Mouse (Mus musculus): ENCODE measurements around the gene Jakmip3. TPM values are rescaled to one million over a fixed set of nuclear protein-coding genes. Genes with fewer than 3 reads are reported as not detected.
A peak's percentile ranks its signal among the peaks of the same experiment; 100 is the strongest.

The Jakmip3 gene
- polyA plus RNA-seq, 1 experiment from 2014 or later, result 5.1 TPM

GRCm38 (mm10) chr7:138919156-138919944 lies 21.2 kb upstream of the Jakmip3 start:
- H3K9ac ChIP-seq, result peak overlapping the region; percentile 43
- peak overlapping the region; percentile 28 for H3K4me3 ChIP-seq
- no peak overlapping the region; the same call in 1 of the 2 replicates for H3K27ac ChIP-seq
- no peaks in the 10 kb centered on the region for H3K36me3 ChIP-seq
- H3K9me3 ChIP-seq, result no peaks in the 10 kb centered on the region
- peaks cover 9% of the 10 kb centered on the region for H3K4me1 ChIP-seq (replicated peaks)
- peak; percentile 54; the same call in 1 of the 2 replicates for ATAC-seq (ENCODE audit: low FRiP score)
- peak overlapping the region; percentile 55 for H3K4me2 ChIP-seq
- H3K27me3 ChIP-seq, result no peaks in the 10 kb centered on the region
- WGBS, result 5% methylated on average over 26 of the region's 26 CpGs

- 97% methylated on average over 8 of the region's 8 CpGs for WGBS
- no peak for ATAC-seq (ENCODE audit: low FRiP score)
- no peaks in the 10 kb centered on the region for H3K36me3 ChIP-seq
- H3K27me3 ChIP-seq, result no peaks in the 10 kb centered on the region
- H3K4me2 ChIP-seq, result no peak overlapping the region
- H3K4me3 ChIP-seq, result no peak overlapping the region
- no peak overlapping the region for H3K9ac ChIP-seq
- H3K9me3 ChIP-seq, result no peaks in the 10 kb centered on the region
- H3K4me1 ChIP-seq (replicated peaks), result peaks cover 9% of the 10 kb centered on the region
- H3K27ac ChIP-seq, result no peak overlapping the region
These were observed 18.9 kb upstream of the Jakmip3 start for GRCm38 (mm10) chr7:138921611-138922010.

- no peaks in the 10 kb centered on the region for H3K27me3 ChIP-seq
- no peaks in the 10 kb centered on the region for H3K36me3 ChIP-seq
- 11% methylated on average over 3 of the region's 3 CpGs for WGBS
- no peak overlapping the region for H3K27ac ChIP-seq
- no peak overlapping the region for H3K9ac ChIP-seq
- no peak for ATAC-seq (ENCODE audit: low FRiP score)
- peaks cover 9% of the 10 kb centered on the region for H3K4me1 ChIP-seq (replicated peaks)
- H3K4me2 ChIP-seq, result no peak overlapping the region
- H3K4me3 ChIP-seq, result no peak overlapping the region
- no peaks in the 10 kb centered on the region for H3K9me3 ChIP-seq
These were observed 16.6 kb upstream of the Jakmip3 start for GRCm38 (mm10) chr7:138923756-138924425.

- Histone ChIP-seq H3K4me1 (replicated peaks) (no peaks in the 10 kb centered on the region), H3K4me3 (no peak overlapping the region), H3K4me2 (no peak overlapping the region), H3K36me3 (no peaks in the 10 kb centered on the region), H3K9me3 (no peaks in the 10 kb centered on the region), H3K27me3 (no peaks in the 10 kb centered on the region), H3K9ac (no peak overlapping the region), H3K27ac (no peak overlapping the region)
- no peak for ATAC-seq (ENCODE audit: low FRiP score)
- 91% methylated on average over 4 of the region's 4 CpGs for WGBS
These were observed 12.1 kb upstream of the Jakmip3 start for GRCm38 (mm10) chr7:138928456-138928855.

- Histone ChIP-seq H3K4me2 (no peak overlapping the region), H3K27me3 (peaks cover 30% of the 10 kb centered on the region), H3K27ac (no peak overlapping the region), H3K9ac (no peak overlapping the region), H3K4me1 (replicated peaks) (no peaks in the 10 kb centered on the region), H3K4me3 (no peak overlapping the region), H3K36me3 (no peaks in the 10 kb centered on the region), H3K9me3 (no peaks in the 10 kb centered on the region)
- ATAC-seq (ENCODE audit: low FRiP score), result no peak
- WGBS, result 92% methylated on average over 3 of the region's 3 CpGs
These were observed 6.0 kb upstream of the Jakmip3 start for GRCm38 (mm10) chr7:138934523-138934922.

GRCm38 (mm10) chr7:138938991-138939390 lies 1.5 kb upstream of the Jakmip3 start:
- H3K36me3 ChIP-seq, result no peaks in the 10 kb centered on the region
- H3K4me1 ChIP-seq (replicated peaks), result peaks cover 18% of the 10 kb centered on the region
- 72% methylated on average over 7 of the region's 7 CpGs for WGBS
- H3K9me3 ChIP-seq, result no peaks in the 10 kb centered on the region
- H3K4me3 ChIP-seq, result no peak overlapping the region
- H3K4me2 ChIP-seq, result no peak overlapping the region
- no peak for ATAC-seq (ENCODE audit: low FRiP score)
- H3K27me3 ChIP-seq, result peaks cover 75% of the 10 kb centered on the region
- no peak overlapping the region for H3K9ac ChIP-seq
- no peak overlapping the region for H3K27ac ChIP-seq

GRCm38 (mm10) chr7:138940256-138940611 lies 296 bp upstream of the Jakmip3 start:
- peaks cover 18% of the 10 kb centered on the region for H3K4me1 ChIP-seq (replicated peaks)
- peak overlapping the region; percentile 78 for H3K9ac ChIP-seq
- H3K9me3 ChIP-seq, result no peaks in the 10 kb centered on the region
- peak overlapping the region; percentile 55; the same call in 1 of the 2 replicates for H3K27ac ChIP-seq
- peak overlapping the region; percentile 57 for H3K4me3 ChIP-seq
- 2% methylated on average over 17 of the region's 17 CpGs for WGBS
- H3K36me3 ChIP-seq, result no peaks in the 10 kb centered on the region
- peaks cover 84% of the 10 kb centered on the region for H3K27me3 ChIP-seq
- peak overlapping the region; percentile 88 for H3K4me2 ChIP-seq
- peak; percentile 84 for ATAC-seq (ENCODE audit: low FRiP score)

GRCm38 (mm10) chr7:138941571-138941970 lies 1.0 kb downstream of the Jakmip3 start:
- 26% methylated on average over 5 of the region's 5 CpGs for WGBS
- Histone ChIP-seq H3K27me3 (peaks cover 84% of the 10 kb centered on the region), H3K4me1 (replicated peaks) (peaks cover 18% of the 10 kb centered on the region), H3K9ac (peak overlapping the region; percentile 78), H3K36me3 (no peaks in the 10 kb centered on the region), H3K9me3 (no peaks in the 10 kb centered on the region), H3K4me2 (peak overlapping the region; percentile 88), H3K4me3 (peak overlapping the region; percentile 57), H3K27ac (no peak overlapping the region)
- ATAC-seq (ENCODE audit: low FRiP score), result no peak

- no peak overlapping the region; the same call in 1 of the 2 replicates for H3K4me3 ChIP-seq
- 88% methylated on average over 1 of the region's 1 CpGs for WGBS
- H3K9me3 ChIP-seq, result no peaks in the 10 kb centered on the region
- no peak for ATAC-seq (ENCODE audit: low FRiP score)
- peaks cover 80% of the 10 kb centered on the region for H3K27me3 ChIP-seq
- H3K27ac ChIP-seq, result no peak overlapping the region
- H3K36me3 ChIP-seq, result no peaks in the 10 kb centered on the region
- H3K9ac ChIP-seq, result no peak overlapping the region
- peaks cover 18% of the 10 kb centered on the region for H3K4me1 ChIP-seq (replicated peaks)
- H3K4me2 ChIP-seq, result no peak overlapping the region
These were observed 1.8 kb downstream of the Jakmip3 start for GRCm38 (mm10) chr7:138942301-138942700.

- no peak for ATAC-seq (ENCODE audit: low FRiP score)
- Histone ChIP-seq H3K9me3 (no peaks in the 10 kb centered on the region), H3K27me3 (peaks cover 47% of the 10 kb centered on the region), H3K4me2 (no peak overlapping the region), H3K4me3 (no peak overlapping the region), H3K27ac (no peak overlapping the region), H3K36me3 (no peaks in the 10 kb centered on the region), H3K9ac (no peak overlapping the region), H3K4me1 (replicated peaks) (peaks cover 11% of the 10 kb centered on the region)
- 59% methylated on average over 3 of the region's 3 CpGs for WGBS
These were observed 5.1 kb downstream of the Jakmip3 start for GRCm38 (mm10) chr7:138945668-138946067.

- Histone ChIP-seq H3K4me3 (no peak overlapping the region), H3K9ac (no peak overlapping the region), H3K36me3 (no peaks in the 10 kb centered on the region), H3K4me1 (replicated peaks) (no peaks in the 10 kb centered on the region), H3K9me3 (no peaks in the 10 kb centered on the region), H3K4me2 (no peak overlapping the region), H3K27ac (no peak overlapping the region), H3K27me3 (peaks cover 26% of the 10 kb centered on the region)
- ATAC-seq (ENCODE audit: low FRiP score), result no peak
- 86% methylated on average over 8 of the region's 8 CpGs for WGBS
These were observed 7.2 kb downstream of the Jakmip3 start for GRCm38 (mm10) chr7:138947741-138948140.

GRCm38 (mm10) chr7:138948309-138948708 lies 7.8 kb downstream of the Jakmip3 start:
- Histone ChIP-seq H3K4me2 (no peak overlapping the region), H3K9ac (no peak overlapping the region), H3K27ac (no peak overlapping the region), H3K36me3 (no peaks in the 10 kb centered on the region), H3K9me3 (no peaks in the 10 kb centered on the region), H3K4me1 (replicated peaks) (no peaks in the 10 kb centered on the region), H3K4me3 (no peak overlapping the region), H3K27me3 (peaks cover 20% of the 10 kb centered on the region)
- no peak for ATAC-seq (ENCODE audit: low FRiP score)
- WGBS, result 46% methylated on average over 8 of the region's 8 CpGs

Measured in hindbrain, embryonic 13.5 days (tissue).